Mouse (Mus musculus) gonadal fat pad, adult 2 months (tissue): ENCODE measurements around the gene Atxn1. TPM values are rescaled to one million over a fixed set of nuclear protein-coding genes. Genes with fewer than 3 reads are reported as not detected.

Experiments used
- DNase-seq: peaks from one replicate; pipeline ENCODE4 v3.0.0-alpha.2; 2012; ENCODE audit warnings: low read depth
- polyA plus RNA-seq: library from polyadenylated mRNA; depleted of rRNA; stranded (reverse); fragments of >200 nt; gene quantifications from 2 replicates; pipeline ENCODE4 v1.2.3, GENCODE M21; 2012

Gene Atxn1
- polyA plus RNA-seq, 1 experiment, result 11.6 TPM

DNA sequence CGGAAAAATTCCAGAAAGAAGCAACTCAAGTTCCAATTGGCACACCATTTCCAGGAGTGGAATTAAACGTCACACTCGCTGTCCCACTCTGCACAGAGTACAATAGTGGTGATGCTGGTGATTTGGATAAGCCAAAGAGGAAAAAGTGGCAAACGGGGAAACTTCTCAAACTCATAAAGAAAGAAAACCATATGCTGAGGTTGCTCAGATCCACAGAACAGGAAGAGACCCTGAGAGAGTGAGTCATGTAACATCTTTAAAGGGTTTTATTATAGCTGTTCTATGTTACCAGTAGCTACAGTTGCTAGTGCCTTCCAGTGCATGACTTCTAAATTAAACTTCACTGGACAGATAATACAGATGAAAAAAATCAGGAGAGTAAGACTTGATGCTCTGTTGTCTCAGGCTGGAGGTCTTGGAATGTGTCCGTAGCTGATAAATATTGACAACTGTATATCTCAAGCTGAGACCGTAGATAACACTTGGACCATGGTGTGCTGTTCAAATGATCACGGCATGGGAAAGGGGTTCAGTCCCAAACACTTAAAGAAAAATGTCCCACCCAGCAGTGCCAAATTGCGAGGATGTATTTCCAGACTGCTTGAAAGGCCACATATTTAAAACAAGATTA is 98.1 kb downstream of the Atxn1 start:
- DNase-seq, result no peak

GRCm38 (mm10) chr13:45865620-45866019 is 99.2 kb downstream of the Atxn1 start:
- DNase-seq, result no peak

GRCm38 (mm10) chr13:45863779-45864178 is 101.0 kb downstream of the Atxn1 start:
- no peak for DNase-seq

DNA sequence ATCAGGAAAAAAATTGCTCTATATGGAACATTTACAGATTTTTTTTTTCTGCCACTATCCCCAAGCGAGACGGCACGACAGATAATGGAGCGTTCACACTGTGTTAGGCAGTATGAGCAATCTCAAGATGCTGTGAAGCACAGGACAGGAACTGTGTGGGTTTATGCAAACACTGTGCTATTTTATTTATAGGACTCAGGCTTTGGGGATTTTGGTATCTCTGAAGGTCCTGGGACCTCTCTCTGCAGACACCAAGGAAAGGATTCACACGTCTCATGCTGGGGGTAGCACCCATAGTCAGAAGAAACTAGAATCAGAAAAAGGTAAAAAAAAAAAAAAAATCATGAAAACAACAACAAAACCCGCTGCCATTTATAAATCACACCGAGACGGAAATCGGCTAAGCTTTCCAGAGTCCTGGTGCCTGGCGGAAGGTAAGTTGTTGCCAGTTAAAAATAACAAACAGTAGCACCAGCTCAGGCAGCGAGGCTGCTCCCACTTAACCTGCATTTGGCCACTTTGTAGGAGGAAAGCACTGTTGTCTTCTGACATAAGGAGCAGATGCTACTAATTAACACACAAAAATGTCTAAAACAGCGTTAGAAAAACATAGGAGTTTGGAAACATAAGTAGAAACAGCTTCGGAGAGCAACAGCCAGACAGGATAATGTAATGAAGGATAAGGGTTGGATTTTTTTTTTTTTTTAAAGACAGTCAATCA is 102.8 kb downstream of the Atxn1 start:
- no peak for DNase-seq

- DNase-seq, result no peak
Observed at GRCm38 (mm10) chr13:45861098-45861580, 103.7 kb downstream of the Atxn1 start.

DNA sequence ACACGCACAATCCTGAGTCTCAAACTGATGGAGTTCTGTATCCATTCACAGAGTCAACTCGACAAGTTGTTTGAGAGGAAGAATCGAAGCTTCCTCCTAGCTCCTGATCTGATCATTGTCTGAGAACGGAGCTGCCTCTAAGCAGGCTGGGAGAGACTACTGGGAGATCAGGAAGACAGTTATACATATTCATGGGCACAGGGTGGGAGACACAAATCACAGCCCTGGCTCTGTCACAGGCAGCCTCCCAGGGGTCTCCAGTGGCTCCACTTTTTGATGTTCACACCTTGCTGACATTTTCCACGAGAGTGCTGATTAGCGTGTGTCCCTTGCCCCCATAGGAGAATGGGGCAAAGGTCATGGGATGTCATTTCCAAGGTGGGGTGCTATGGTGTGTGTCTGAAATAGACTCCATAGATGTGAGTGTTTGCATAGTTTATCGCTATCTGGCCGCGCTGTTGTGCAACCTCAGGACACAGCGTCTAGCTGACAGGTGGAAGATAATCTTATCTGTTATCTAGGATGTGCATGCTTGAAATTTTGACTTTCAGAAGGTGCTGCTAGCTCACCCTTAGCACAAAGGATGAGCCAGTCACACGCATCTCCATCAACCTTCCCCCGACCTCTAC is 105.6 kb downstream of the Atxn1 start:
- no peak for DNase-seq

DNA sequence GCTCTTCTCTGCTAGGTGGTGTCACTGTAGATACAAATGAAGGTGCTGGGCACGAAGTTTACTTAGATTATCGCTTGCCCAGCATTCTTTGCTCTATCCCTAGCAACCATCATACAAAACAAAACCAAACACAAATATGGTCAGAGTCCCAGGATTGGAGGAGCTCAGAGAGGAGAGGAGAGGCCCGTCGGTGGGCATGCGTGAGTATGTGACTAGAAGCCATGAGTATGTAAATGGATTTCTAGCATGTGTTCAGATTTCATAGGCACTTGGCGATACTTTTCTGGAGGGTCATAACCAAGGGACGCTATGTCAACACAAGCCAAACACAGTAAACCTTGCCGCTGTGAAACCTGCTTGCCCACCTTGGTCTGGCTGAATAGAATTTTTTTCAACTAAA is 107.4 kb downstream of the Atxn1 start:
- DNase-seq, result no peak

GRCm38 (mm10) chr13:45854531-45854930 is 110.3 kb downstream of the Atxn1 start:
- DNase-seq, result no peak

DNA sequence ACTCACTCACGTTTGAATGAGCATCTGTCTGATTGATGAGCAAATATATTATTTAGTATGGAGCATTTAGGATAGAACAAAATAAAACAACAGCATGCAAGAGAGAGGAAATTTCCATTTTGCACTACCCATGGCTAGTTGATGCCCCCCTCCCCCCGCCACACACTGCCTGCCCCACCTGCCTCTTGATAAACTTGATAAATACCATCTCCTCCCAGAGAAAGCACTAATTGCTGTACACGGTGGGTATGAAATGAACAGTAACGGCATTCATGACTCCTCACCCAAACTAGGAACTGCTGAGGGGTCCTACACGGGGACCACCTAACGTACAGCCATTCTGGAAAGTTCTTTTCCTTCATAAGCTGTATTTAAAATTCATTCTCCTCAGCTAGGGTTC is 111.1 kb downstream of the Atxn1 start:
- no peak for DNase-seq

DNA sequence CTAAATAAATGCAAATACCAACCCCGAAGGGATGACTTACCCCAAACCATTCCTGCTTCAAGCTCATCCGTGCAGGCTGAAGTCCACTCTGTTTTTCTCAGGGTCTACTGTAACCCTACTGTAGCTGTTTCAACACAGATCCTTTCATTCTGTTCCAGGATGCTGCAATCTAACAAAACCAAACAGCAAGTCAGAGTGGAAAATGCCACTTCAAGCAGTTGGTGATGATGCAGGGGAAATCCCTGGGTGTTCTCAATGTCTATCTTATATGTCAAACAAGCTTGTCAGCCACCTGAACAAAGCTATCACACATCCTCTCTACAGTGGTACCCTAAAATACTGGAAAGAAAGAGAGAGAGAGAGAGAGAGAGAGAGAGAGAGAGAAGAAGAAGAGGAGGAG is 112.5 kb downstream of the Atxn1 start:
- no peak for DNase-seq

GRCm38 (mm10) chr13:45851746-45852145 is 113.1 kb downstream of the Atxn1 start:
- DNase-seq, result no peak

DNA sequence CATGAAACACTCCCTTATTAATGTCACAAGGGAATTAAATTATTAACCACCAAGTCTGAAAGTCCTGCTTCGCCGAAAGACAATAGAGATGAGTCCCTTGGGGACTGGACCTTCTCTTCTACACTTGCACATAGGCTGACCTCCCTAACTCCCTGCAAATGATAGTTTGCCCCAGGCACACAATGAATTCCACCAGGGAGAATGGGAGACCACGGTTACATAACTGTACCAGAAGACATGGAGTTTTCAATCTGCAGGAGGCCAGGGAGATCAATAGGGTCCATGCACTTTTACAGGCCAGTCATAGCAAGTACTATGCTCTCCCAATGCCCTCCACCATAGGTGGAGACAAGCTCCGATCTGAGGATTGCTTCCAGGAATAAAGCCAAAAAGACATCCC is 113.7 kb downstream of the Atxn1 start:
- DNase-seq, result no peak

GRCm38 (mm10) chr13:45850181-45850974 is 114.4 kb downstream of the Atxn1 start:
- DNase-seq, result no peak

DNA sequence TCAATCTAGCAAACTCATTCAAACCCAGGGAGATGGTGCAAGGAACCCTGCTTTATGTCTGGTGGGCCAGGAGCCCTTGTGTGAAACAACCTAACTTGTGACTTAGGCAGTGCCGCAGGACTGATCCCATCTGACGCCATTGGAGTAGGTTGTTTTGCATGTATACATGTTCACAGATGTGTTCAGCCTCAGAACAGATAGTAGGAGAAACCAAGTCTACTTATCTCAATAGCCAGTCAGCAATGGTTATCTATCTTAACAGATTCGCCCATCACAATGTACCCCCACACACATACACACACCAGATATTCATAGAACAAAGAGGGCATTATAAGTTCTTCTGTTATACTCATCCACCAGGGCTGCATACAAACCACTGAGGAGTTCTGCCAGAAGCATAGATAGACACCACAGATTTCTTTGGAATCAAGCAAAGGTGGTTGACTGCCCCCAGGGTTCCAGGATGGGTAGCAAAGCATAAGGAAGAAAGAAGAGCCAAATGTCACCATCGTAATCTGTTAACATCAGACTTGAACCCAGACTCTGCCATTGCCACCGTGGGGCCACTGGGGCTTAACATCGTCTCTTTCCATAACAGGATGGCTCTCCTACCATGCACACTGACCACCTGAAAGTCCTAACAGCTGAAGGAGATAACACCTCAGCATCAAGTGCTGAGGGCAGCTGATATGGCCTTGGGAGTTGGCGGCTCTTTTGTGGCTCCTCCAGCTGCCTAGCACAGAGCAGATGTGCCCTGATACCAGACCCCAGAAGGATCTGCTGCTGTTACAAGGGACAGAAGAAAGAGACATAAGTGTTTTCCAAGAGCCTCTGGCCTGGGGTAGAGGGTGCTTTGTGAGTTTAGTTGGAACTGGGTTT is 115.4 kb downstream of the Atxn1 start:
- DNase-seq, result no peak

DNA sequence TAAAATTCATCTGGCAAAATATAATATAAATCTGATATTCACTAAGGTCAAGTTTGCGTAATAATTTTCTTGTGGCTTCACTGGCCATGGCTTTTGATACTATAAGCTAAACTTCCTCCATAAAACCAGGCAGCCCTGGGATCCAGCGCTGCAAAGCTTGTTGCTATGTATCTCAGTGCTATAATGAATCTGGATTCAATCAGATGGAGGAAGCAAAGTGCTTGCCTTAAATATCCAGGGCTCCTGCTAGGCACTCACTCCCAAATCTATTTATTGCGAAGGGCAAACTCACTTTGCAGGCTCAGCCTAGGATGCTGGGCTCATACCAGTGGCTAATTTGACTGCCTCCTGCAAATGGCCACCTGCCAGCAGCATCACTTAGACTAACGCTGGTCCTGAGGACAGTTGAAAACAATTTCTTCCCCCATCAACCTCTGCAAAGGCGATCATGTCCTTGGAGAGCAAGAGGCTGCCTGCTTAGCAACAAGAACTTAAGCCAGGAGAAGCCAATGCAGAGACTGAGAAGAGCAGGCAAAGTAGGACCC is 122.2 kb downstream of the Atxn1 start:
- no peak for DNase-seq

- no peak for DNase-seq
Observed at GRCm38 (mm10) chr13:45839901-45840300, 124.9 kb downstream of the Atxn1 start.

DNA sequence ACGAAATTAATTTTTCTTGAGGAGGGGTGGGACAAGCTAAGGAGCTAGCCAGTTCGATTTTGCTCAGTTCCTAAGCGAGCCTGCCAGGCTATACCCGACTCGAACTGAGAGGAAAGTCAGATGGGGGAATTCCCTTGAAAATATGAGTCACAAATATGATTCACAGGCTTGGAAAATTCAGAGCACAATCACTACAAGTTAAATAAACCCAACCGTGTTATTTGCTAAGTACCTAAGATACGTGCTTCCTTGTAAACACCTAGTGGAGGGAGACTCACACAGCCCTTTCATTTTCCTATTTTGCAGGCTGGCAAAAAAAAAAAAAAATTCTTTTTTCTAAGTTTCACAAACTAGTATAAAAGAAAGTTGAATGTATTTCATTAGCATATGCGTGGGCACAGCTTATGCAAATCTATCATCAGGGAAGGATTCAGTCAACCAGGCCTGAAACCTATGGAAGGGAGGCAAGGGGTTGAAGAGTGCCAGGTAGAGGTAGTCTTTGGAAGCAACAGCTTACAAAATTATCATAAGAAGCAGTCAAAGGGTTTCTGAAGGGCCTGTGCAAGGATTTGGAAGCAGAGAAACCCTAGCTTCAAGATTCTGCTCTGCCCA is 127.1 kb downstream of the Atxn1 start:
- no peak for DNase-seq

DNA sequence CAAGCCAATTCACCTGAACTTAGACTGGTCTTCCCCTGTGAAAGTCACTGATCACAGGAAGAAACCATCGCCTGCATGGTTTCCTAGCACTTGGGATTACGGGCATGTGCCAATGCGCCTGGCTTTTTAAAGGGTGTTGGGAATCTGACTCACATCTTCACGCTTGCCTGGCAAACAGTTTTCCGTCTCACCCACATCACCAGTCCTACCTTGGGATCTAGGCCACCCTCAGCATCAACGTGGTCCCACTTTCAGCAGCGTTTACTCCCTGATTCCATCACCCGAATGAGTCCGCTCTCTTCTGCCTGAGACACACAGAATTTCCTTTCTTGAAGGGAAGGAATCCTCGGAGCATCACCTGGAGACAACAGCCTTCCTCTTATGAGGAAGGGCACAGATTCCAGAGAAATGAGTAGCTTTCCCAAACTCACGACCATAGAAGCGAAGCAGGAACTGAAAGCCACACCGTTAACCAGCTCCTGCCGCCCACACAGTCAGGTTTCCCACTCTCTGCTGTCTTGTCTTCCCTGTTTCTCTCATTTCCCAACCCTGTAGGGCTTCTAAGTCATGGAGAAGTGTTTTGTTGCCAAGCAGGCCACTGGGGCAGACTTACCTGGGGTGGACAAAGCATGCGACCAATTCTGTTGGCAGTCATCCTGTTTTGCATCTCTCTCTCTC is 128.3 kb downstream of the Atxn1 start:
- no peak for DNase-seq

DNA sequence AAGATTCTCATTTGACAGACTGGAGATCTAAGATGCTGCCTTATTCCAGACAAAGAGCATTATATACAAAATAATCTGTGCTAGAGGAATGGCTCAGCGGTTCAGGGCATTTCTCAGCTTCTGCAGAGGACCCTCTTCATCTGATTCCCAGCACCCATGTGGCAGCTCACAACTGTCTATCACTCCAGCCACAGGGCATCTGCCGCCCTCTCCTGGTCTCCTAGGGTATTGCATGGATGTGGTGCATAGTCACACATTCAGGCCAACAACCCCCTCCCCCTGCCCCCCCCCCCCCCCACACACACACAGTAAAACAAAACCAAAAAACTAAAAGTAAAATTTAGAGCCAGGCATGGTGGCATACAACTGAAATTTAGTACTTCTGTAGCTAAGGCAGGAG is 130.5 kb downstream of the Atxn1 start:
- DNase-seq, result no peak
